Mouse (Mus musculus) embryonic fibroblast, embryonic 13.5 days (primary cell): ENCODE measurements at regions not wholly inside any gene's neighbourhood (a gene's known extent, or its start where the extent isn't known, plus 50 kb on each side); places are given as distances from the start of the nearest gene placed in this dataset.

Experiments
- CTCF ChIP-seq: IDR thresholded peaks from 2 replicates; pipeline ENCODE4 v1.5.1; 2011; ENCODE audit warnings: mild to moderate bottlenecking, control low read depth, low read length, moderate library complexity, borderline replicate concordance; ENCODE audit not compliant: insufficient read depth
- POLR2A ChIP-seq: IDR thresholded peaks from 2 replicates; pipeline ENCODE4 v1.6.1; 2011; ENCODE audit warnings: low read depth, mild to moderate bottlenecking, control low read depth, low read length, moderate library complexity

- TF ChIP-seq CTCF (no peak), POLR2A (no peak)
Observed at GRCm38 (mm10) chr15:62266025-62266424, 1343.2 kb upstream of the A1bg start.
